Mouse (Mus musculus) liver, adult 2 months (tissue): Measurements from ENCODE around the gene Ltbp1. TPM values are rescaled to one million over a fixed set of nuclear protein-coding genes. Genes with fewer than 3 reads are reported as not detected.

Experiments
- DNase-seq: peaks from one replicate; pipeline ENCODE4 v3.0.0-alpha.2; 2011; ENCODE audit warnings: low read depth, low spot score; ENCODE audit errors: extremely low read depth
- H3K27ac ChIP-seq: fragments of 200-500 bp; replicated peaks from 2 replicates; pipeline ENCODE4 v1.5.1; 2012; ENCODE audit warnings: low read depth, mild to moderate bottlenecking, control low read depth, inconsistent platforms, low read length; ENCODE audit not compliant: insufficient read depth
- H3K27me3 ChIP-seq: fragments of 200-500 bp; 2 replicates; pipeline ENCODE4 v1.6.1; 2012; ENCODE audit warnings: mild to moderate bottlenecking, moderate library complexity, low read length, inconsistent platforms; ENCODE audit not compliant: control insufficient read depth, insufficient read depth
- H3K36me3 ChIP-seq: fragments of 200-500 bp; 2 replicates; pipeline ENCODE4 v1.6.1; 2012; ENCODE audit warnings: low read length, inconsistent platforms; ENCODE audit not compliant: control insufficient read depth, insufficient read depth
- H3K4me1 ChIP-seq: fragments of 200-500 bp; 2 replicates; pipeline ENCODE4 v1.6.1; 2011; ENCODE audit warnings: low read length; ENCODE audit not compliant: control insufficient read depth, insufficient read depth
- H3K4me3 ChIP-seq: fragments of 200-500 bp; 2 replicates; pipeline ENCODE4 v1.5.1; 2011; ENCODE audit warnings: low read depth, mild to moderate bottlenecking, control low read depth, low read length, moderate library complexity; ENCODE audit not compliant: insufficient read depth
- H3K79me2 ChIP-seq: fragments of 200-500 bp; 2 replicates; pipeline ENCODE4 v1.6.1; 2012; ENCODE audit warnings: inconsistent platforms, mild to moderate bottlenecking, low read length, moderate library complexity; ENCODE audit not compliant: control insufficient read depth, insufficient read depth
- H3K9ac ChIP-seq: fragments of 200-500 bp; 2 replicates; pipeline ENCODE4 v1.6.1; 2012; ENCODE audit warnings: low read depth, mild to moderate bottlenecking, control low read depth, inconsistent platforms, low read length
- CTCF ChIP-seq: fragments of 200-500 bp; IDR thresholded peaks from 2 replicates; pipeline ENCODE4 v1.5.1; 2011; ENCODE audit warnings: low read depth, low read length, control low read depth
- POLR2A ChIP-seq: fragments of 200-500 bp; IDR thresholded peaks from 2 replicates; pipeline ENCODE4 v1.6.1; 2011; ENCODE audit warnings: low read length, control low read depth; ENCODE audit not compliant: insufficient read depth; ENCODE audit errors: extremely low read depth
- WGBS: fragments of 180-500 bp; shearing (Covaris S2); methylation state at CpG from one replicate; pipeline ENCODE4 v1.1.7; 2018; 5-methylcytosine and 5-hydroxymethylcytosine counted together
- polyA plus RNA-seq: library from polyadenylated mRNA; depleted of rRNA; stranded (reverse); fragments of >200 nt; gene quantifications from 2 replicates; pipeline ENCODE4 v1.2.3, GENCODE M21; 2012
- total RNA-seq: library from RNA; depleted of rRNA; stranded (reverse); fragments of >200 nt; gene quantifications from 2 replicates; pipeline ENCODE4 v1.2.3, GENCODE M21; 2014

The Ltbp1 gene
- total and polyA plus RNA-seq, 2 experiments = 1.1 to 1.5 TPM

DNA sequence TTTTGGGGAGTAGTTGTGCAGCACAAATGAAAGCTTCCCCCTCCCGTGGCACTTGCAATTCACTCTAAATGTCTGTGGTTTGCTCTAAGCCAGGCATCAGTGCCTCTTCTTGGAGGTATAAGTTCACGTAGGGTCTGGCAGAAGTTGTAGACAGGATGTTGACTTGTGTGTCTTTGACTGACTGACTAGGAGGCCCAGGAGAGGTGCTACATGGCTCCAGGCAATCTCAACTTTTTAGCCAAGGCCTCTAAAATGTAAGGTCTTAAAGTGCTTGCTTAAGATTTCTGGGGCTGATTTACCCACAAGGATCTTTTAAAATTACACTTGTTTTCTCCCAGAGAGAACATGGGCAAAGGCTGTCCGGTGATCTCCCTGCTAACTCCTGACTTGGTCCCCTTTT lies 169.1 kb downstream of the Ltbp1 start:
- no peak overlapping the region for H3K4me3 ChIP-seq
- no peaks in the 10 kb centered on the region for H3K36me3 ChIP-seq
- no peak overlapping the region for H3K9ac ChIP-seq
- no peak for DNase-seq
- no peak for TF ChIP-seq CTCF
- TF ChIP-seq POLR2A = no peak
- H3K4me1 ChIP-seq = no peaks in the 10 kb centered on the region
- no peak overlapping the region for H3K27ac ChIP-seq
- no peaks in the 10 kb centered on the region for H3K79me2 ChIP-seq
- 75% methylated on average over 3 of the region's 3 CpGs for WGBS
- no peaks in the 10 kb centered on the region for H3K27me3 ChIP-seq

DNA sequence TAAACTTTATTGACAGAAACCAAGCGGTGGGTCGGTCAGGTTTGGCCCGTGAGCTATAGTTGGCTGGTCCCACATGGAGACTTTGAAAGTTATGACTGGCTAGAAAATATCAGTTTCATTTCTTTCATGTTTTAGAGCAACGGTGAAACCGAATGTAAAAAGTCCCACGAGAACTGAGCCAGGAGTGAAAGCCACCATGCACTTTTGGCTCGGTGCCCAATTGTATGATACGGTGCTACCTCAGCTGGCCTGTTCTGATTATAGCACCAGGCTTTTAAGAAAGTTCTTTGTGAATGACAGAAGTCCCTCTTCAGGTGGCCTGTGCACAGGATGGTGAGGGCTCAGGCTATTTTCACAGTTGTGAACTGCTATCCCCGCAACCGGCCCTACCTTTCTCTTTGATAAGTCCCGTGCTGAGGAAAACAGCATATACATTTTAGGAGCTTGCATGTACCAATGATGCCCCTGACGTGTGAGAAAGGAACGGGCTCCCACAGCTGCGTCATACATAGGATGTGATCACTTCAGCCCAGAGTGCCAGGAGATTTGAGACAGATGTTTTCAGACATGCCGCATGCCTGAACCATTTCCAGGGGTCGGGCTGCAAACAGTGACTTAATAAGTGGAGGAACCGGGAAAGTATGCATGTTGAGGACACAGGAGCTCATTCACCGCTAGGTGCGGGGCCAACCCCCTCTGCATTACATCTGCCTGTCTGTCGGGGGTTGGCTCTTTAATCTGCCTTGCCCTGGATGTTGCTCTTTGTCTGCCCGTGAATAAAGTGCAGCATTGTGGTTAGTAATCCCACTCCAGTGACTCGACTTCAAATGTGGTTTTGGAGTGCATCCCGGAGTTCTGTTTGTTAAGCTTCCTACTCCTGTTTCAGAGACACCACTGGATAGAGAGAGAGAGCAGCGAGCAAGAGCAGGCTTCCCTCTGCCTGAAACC lies 172.8 kb downstream of the Ltbp1 start:
- DNase-seq = no peak
- Histone ChIP-seq H3K4me3 (no peak overlapping the region), H3K79me2 (no peaks in the 10 kb centered on the region), H3K9ac (no peak overlapping the region), H3K27me3 (no peaks in the 10 kb centered on the region), H3K4me1 (no peaks in the 10 kb centered on the region), H3K27ac (no peak overlapping the region), H3K36me3 (no peaks in the 10 kb centered on the region)
- 75% methylated on average over 24 of the region's 24 CpGs for WGBS
- no peak for TF ChIP-seq POLR2A

DNA sequence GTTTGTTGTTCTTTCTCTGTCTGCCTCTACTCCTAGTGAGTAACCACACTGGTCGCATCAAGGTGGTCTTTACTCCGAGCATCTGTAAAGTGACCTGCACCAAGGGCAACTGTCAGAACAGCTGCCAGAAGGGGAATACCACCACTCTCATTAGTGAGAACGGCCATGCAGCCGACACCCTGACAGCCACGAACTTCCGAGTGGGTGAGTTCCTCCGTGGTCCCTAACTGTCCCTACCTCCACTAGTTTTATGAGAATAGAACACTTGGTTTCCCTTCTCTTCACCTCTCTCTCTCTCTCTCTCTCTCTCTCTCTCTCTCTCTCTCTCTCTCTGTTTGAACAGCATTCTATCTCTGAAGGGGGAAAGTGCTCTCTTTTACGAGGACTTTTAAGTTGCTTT lies 173.6 kb downstream of the Ltbp1 start:
- Histone ChIP-seq H3K9ac (no peak overlapping the region), H3K27ac (no peak overlapping the region), H3K36me3 (no peaks in the 10 kb centered on the region), H3K4me3 (no peak overlapping the region), H3K79me2 (no peaks in the 10 kb centered on the region), H3K27me3 (no peaks in the 10 kb centered on the region), H3K4me1 (no peaks in the 10 kb centered on the region)
- 66% methylated on average over 8 of the region's 8 CpGs for WGBS
- TF ChIP-seq POLR2A (no peak), CTCF (no peak)
- DNase-seq = no peak

DNA sequence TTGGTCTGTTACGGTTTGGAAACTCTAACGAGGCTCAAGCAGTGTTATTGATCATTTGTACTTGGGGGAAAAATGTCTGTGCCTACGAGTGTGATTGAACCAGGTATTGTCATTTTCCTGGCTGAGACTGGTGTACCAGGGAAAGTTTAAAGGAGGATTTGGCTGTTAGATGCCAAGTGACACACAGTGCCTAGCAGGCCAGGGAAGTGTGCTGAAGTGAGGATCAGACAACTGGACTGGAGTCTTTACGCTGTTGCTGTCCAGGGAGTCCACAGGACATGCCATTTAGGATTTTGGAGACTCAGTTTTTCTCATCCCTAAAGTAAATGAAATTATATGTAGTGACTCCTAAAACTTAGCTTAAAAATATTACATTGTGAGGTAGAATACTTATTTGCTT lies 174.9 kb downstream of the Ltbp1 start:
- Histone ChIP-seq H3K9ac (no peak overlapping the region), H3K79me2 (no peaks in the 10 kb centered on the region), H3K4me1 (no peaks in the 10 kb centered on the region), H3K27me3 (no peaks in the 10 kb centered on the region), H3K36me3 (no peaks in the 10 kb centered on the region), H3K4me3 (no peak overlapping the region), H3K27ac (no peak overlapping the region)
- DNase-seq = no peak
- 75% methylated on average over 4 of the region's 4 CpGs for WGBS
- TF ChIP-seq POLR2A = no peak
- TF ChIP-seq CTCF = no peak

DNA sequence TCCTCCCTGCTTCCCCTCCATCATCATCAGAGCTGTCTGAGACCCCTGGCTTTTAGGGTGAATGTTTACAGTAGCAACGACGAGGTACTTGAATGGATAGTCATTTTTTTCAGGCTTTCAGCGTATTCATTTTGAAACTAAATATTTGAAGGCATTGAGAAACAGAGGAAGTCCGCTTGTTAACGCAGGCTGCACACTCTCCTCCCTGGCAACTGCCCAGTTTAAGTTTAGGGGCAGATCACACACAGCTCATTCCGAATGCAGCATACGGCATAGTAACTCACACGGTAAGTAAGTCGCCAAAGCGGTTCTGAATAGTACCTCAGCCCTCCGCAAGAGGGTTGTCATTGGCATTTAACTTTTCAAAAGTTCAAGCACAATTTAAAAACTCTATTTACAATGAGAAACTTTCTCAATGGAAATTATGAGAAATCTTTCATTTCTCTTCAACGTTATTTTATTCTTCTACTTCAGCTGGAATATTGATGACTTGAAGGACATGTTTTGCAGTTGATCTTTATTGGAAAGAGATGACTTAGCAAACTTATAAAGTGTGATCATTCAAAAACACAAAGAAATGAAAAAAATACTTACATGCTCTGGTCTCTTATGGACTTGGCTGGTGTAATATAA lies 175.7 kb downstream of the Ltbp1 start:
- peak; percentile 1 for DNase-seq
- Histone ChIP-seq H3K4me3 (no peak overlapping the region), H3K9ac (no peak overlapping the region), H3K79me2 (no peaks in the 10 kb centered on the region), H3K36me3 (no peaks in the 10 kb centered on the region), H3K27me3 (no peaks in the 10 kb centered on the region), H3K4me1 (no peaks in the 10 kb centered on the region), H3K27ac (no peak overlapping the region)
- 67% methylated on average over 12 of the region's 12 CpGs for WGBS
- TF ChIP-seq CTCF (no peak), POLR2A (no peak)
